Mouse (Mus musculus): ENCODE results near the gene AI597479.
A peak's percentile ranks its signal among the peaks of the same experiment; 100 is the strongest.

GRCm38 (mm10) chr1:43138268-43138812 lies 39.8 kb downstream of the AI597479 start:
- TF ChIP-seq CTCF (IDR thresholded peaks at IDR 0.05; ENCODE audit: low read depth, low read length) (peak; percentile 65), POLR2A (IDR thresholded peaks at IDR 0.05; ENCODE audit: extremely low read depth, insufficient read depth, low read length) (no peak)
